Mouse (Mus musculus): ENCODE results near the gene Ocln. TPM values are rescaled to one million over a fixed set of nuclear protein-coding genes. Genes with fewer than 3 reads are reported as not detected.
"Not testable (repeated sequence)": the region's sequence is repeated elsewhere in the genome, so short reads cannot be mapped to it uniquely, and the experiment has no call there.

Ocln gene
- total RNA-seq, 2 experiments from 2014 or later, result 1.6 TPM

GRCm38 (mm10) chr13:100543011-100543767 is 9.3 kb downstream of the Ocln start:
- DNase-seq, result no peak

- no peak for DNase-seq
These were observed 16.4 kb downstream of the Ocln start for GRCm38 (mm10) chr13:100536149-100536548.

- DNase-seq, result no peak
These were observed 19.6 kb downstream of the Ocln start for GRCm38 (mm10) chr13:100532788-100533365.

- DNase-seq, result no peak
These were observed 25.9 kb downstream of the Ocln start for GRCm38 (mm10) chr13:100526649-100527038.

- DNase-seq, result no peak
These were observed 26.4 kb downstream of the Ocln start for GRCm38 (mm10) chr13:100525935-100526648.

GRCm38 (mm10) chr13:100524896-100525295 is 27.6 kb downstream of the Ocln start:
- no peak for DNase-seq

GRCm38 (mm10) chr13:100523698-100524097 is 28.8 kb downstream of the Ocln start:
- DNase-seq, result no peak

GRCm38 (mm10) chr13:100521724-100522591 is 30.6 kb downstream of the Ocln start:
- DNase-seq, result no peak

GRCm38 (mm10) chr13:100519162-100519561 is 33.4 kb downstream of the Ocln start:
- no peak for DNase-seq

- no peak for DNase-seq
These were observed 34.3 kb downstream of the Ocln start for GRCm38 (mm10) chr13:100518191-100518590.

- DNase-seq, result no peak
These were observed 34.8 kb downstream of the Ocln start for GRCm38 (mm10) chr13:100517652-100518153.

GRCm38 (mm10) chr13:100516213-100517105 is 36.1 kb downstream of the Ocln start:
- no peak for DNase-seq

- no peak for DNase-seq
These were observed 39.7 kb downstream of the Ocln start for GRCm38 (mm10) chr13:100512792-100513191.

GRCm38 (mm10) chr13:100511860-100512364 is 40.6 kb downstream of the Ocln start:
- no peak for DNase-seq

GRCm38 (mm10) chr13:100511146-100511859 is 41.2 kb downstream of the Ocln start:
- DNase-seq, result no peak

- not testable (repeated sequence) for DNase-seq
These were observed 52.9 kb downstream of the Ocln start for GRCm38 (mm10) chr13:100499625-100500024.

GRCm38 (mm10) chr13:100495337-100495736 is 57.2 kb downstream of the Ocln start:
- no peak for DNase-seq

GRCm38 (mm10) chr13:100494370-100494769 is 58.1 kb downstream of the Ocln start:
- not testable (repeated sequence) for DNase-seq

GRCm38 (mm10) chr13:100493313-100493712 is 59.2 kb downstream of the Ocln start:
- no peak for DNase-seq

- DNase-seq, result peak; percentile 93
These were observed 60.3 kb downstream of the Ocln start, which contains the start of gene Gtf2h2 for GRCm38 (mm10) chr13:100492061-100492787. TSS of gene Gtf2h2 (minus strand) at chr13:100492579.
